Mouse (Mus musculus) lung, postnatal 0 days (tissue): ENCODE measurements around the gene Eif4e. TPM values are rescaled to one million over a fixed set of nuclear protein-coding genes. Genes with fewer than 3 reads are reported as not detected.

Experiments used
- ATAC-seq: fragments of 200-750 bp; cut with Nextera tagmentation; 2 replicates; pipeline ENCODE4 v1.8.0; 2017; ENCODE audit warnings: moderate library complexity
- DNase-seq: peaks from one replicate; pipeline ENCODE4 v3.0.0-alpha.2; 2016; ENCODE audit warnings: low spot score
- H3K27ac ChIP-seq: fragments of 300-500 bp; sonication (generic); 2 replicates; pipeline ENCODE4 v1.5.1; 2014; ENCODE audit warnings: antibody characterized with exemption, mild to moderate bottlenecking, low read length, mixed read lengths
- H3K27me3 ChIP-seq: fragments of 300-500 bp; sonication (generic); replicated peaks from 2 replicates; pipeline ENCODE4 v1.6.1; 2014; ENCODE audit warnings: low read length, mixed read lengths; ENCODE audit not compliant: insufficient read depth
- H3K36me3 ChIP-seq: fragments of 300-500 bp; sonication (generic); 2 replicates; pipeline ENCODE4 v1.6.1; 2014; ENCODE audit warnings: low read length, mixed read lengths; ENCODE audit not compliant: insufficient read depth
- H3K4me1 ChIP-seq: fragments of 300-500 bp; sonication (generic); 2 replicates; pipeline ENCODE4 v1.6.1; 2014; ENCODE audit warnings: antibody characterized with exemption, low read depth, low read length, mixed read lengths; ENCODE audit not compliant: insufficient read depth
- H3K4me2 ChIP-seq: fragments of 300-500 bp; sonication (generic); replicated peaks from 2 replicates; pipeline ENCODE4 v1.6.1; 2014; ENCODE audit warnings: low read depth, mild to moderate bottlenecking, low read length, moderate library complexity, mixed read lengths
- H3K4me3 ChIP-seq: fragments of 300-500 bp; sonication (generic); 2 replicates; pipeline ENCODE4 v1.5.1; 2014; ENCODE audit warnings: low read depth, low read length
- H3K9ac ChIP-seq: fragments of 300-500 bp; sonication (generic); replicated peaks from 2 replicates; pipeline ENCODE4 v1.6.1; 2014; ENCODE audit warnings: low read depth, mild to moderate bottlenecking
- H3K9me3 ChIP-seq: fragments of 300-500 bp; sonication (generic); 2 replicates; pipeline ENCODE4 v1.6.1; 2016; ENCODE audit warnings: low read length, mixed read lengths
- CTCF ChIP-seq: IDR thresholded peaks from 2 replicates; pipeline ENCODE4 v1.5.1; 2016; ENCODE audit warnings: antibody characterized with exemption, mild to moderate bottlenecking
- EP300 ChIP-seq: IDR thresholded peaks from 2 replicates; pipeline ENCODE4 v1.6.1; 2016; ENCODE audit warnings: antibody characterized with exemption, mild to moderate bottlenecking, control low read depth
- WGBS: fragments of 180-500 bp; shearing (Covaris S2); extraction: QIAGEN DNeasy Blood & Tissue Kit; methylation state at CpG from one replicate; pipeline ENCODE4 v1.1.7; 2014; 5-methylcytosine and 5-hydroxymethylcytosine counted together
- polyA plus RNA-seq: library from polyadenylated mRNA; unstranded; fragments of >200 nt; fragmentation: Nextera tagmentation; extraction: Ambion mirVana; gene quantifications from 2 replicates; pipeline ENCODE4 v1.2.1, GENCODE M21; 2015

The Eif4e gene
- polyA plus RNA-seq, 1 experiment from 2014 or later = 125 TPM

DNA sequence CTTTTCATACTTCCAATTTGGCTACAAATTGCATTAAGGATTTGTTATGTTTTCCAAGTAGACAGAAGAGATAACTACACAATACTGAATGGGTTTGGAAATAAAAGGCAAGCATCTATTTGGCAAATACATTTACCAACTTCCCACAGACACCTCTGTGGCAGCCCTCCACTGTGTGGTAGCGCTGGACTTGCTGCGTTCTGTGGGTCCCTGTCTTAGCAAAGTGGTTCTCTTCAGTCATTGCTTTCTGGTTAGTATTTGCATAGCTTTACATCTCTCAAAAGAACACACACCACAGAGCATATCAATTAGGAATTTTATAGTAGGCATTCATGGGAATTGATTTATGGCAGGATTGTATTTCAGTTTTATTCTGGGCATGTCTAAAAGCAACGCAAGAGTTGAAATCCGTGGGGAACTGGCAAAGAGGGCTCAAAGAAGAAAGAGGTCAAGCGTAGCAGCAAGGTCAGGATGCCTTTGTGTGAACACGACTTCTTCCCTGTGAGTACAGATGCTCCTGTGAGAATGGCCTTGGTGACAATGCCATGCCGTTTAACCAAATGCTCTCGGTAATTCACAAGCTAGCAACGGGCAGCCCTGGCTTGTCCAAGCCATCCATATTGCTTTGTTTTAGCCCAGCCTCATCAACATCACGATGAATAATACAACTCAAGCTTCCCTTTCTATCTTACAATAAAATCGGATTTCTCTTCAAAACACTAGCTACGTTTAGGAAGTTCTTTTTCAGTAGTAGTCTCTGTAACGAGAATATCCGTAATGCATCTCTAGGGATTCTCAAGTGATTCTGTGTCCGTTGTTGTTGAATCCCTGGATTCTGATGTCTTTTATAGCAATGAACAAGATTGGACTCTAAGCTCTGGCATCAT lies 25.9 kb upstream of the Eif4e start:
- ATAC-seq (no peak), DNase-seq (no peak)
- no peak overlapping the region for H3K4me3 ChIP-seq
- WGBS = 74% methylated on average over 15 of the region's 15 CpGs
- TF ChIP-seq EP300 = no peak
- TF ChIP-seq CTCF = no peak
- no peaks in the 10 kb centered on the region for H3K36me3 ChIP-seq
- H3K9me3 ChIP-seq = no peaks in the 10 kb centered on the region
- no peak overlapping the region for H3K27ac ChIP-seq
- no peaks in the 10 kb centered on the region for H3K27me3 ChIP-seq
- no peaks in the 10 kb centered on the region for H3K4me1 ChIP-seq
- no peak overlapping the region for H3K9ac ChIP-seq
- no peak overlapping the region for H3K4me2 ChIP-seq

DNA sequence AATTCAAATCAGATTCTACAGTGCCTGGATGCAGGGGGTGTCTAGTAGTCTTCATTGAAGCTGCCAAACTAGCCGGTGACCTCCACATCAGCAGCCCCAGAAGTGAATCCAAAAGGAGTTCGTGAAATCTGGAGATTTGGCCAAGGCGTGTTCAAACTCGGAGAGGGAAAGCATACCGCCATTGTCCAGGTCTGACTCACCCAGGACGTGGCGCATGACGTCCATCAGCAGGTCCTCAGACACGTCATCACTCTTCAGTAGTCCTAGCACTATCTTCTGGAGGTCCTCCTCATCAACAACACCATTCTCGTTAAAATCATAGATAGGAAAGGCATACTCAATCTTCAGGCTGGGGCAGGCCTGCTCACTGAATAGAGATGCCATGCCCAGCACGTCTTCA lies 22.2 kb upstream of the Eif4e start:
- H3K4me1 ChIP-seq = no peaks in the 10 kb centered on the region
- TF ChIP-seq EP300 (no peak), CTCF (no peak)
- H3K4me3 ChIP-seq = no peak overlapping the region
- ATAC-seq = no peak
- no peaks in the 10 kb centered on the region for H3K36me3 ChIP-seq
- no peak overlapping the region for H3K4me2 ChIP-seq
- no peak overlapping the region for H3K27ac ChIP-seq
- no peaks in the 10 kb centered on the region for H3K27me3 ChIP-seq
- no peaks in the 10 kb centered on the region for H3K9me3 ChIP-seq
- DNase-seq = no peak
- H3K9ac ChIP-seq = no peak overlapping the region
- 73% methylated on average over 11 of the region's 11 CpGs for WGBS

DNA sequence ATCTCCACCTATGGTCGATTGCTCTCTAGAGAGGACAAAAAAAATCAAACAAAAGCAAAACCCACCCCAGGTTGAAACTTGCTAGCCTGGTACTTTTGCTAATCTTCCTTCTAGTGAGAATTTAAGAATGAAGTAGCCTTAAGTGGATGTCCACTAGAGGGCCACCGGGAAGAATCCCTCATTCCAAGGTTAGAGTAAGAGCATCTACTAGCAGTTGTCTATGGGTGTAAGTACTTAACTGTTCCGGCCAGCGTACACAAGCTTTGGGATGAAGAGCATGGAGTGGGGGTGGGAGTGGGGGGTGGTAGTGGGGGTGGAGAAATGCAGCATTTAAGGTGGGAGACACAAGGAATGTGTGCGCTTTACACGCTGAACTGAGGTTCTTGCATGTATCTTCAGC lies 19.2 kb upstream of the Eif4e start:
- TF ChIP-seq CTCF (peak; percentile 67), EP300 (no peak)
- Histone ChIP-seq H3K4me3 (no peak overlapping the region), H3K27ac (no peak overlapping the region), H3K4me1 (no peaks in the 10 kb centered on the region), H3K9me3 (no peaks in the 10 kb centered on the region), H3K4me2 (no peak overlapping the region), H3K9ac (no peak overlapping the region), H3K27me3 (no peaks in the 10 kb centered on the region), H3K36me3 (no peaks in the 10 kb centered on the region)
- 40% methylated on average over 6 of the region's 6 CpGs for WGBS
- peak; percentile 68 for DNase-seq
- ATAC-seq = no peak

DNA sequence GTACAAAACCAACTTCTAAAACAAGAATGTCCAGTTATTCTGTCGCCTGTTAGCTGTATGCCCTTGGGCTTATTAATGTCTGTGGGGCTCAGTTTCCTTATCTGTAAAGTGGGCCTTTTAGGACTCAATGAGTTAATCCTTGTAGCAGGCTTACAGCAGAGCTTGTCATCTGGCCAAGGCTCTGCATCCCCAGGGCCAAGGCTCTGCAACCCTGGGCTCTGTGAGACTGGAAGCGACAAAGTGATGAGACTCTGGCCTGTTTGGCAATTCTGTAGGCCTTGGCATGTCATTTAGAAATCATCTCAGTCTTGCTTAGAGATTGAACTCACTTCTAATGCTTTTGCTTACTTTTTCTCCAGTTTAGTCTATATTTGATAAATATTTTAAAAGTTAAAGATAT lies 16.4 kb upstream of the Eif4e start:
- TF ChIP-seq EP300 = no peak
- no peak for TF ChIP-seq CTCF
- WGBS = 82% methylated on average over 2 of the region's 2 CpGs
- no peaks in the 10 kb centered on the region for H3K9me3 ChIP-seq
- no peaks in the 10 kb centered on the region for H3K36me3 ChIP-seq
- H3K9ac ChIP-seq = no peak overlapping the region
- H3K27ac ChIP-seq = no peak overlapping the region
- no peak for ATAC-seq
- DNase-seq = no peak
- H3K27me3 ChIP-seq = no peaks in the 10 kb centered on the region
- no peak overlapping the region for H3K4me2 ChIP-seq
- no peaks in the 10 kb centered on the region for H3K4me1 ChIP-seq
- H3K4me3 ChIP-seq = no peak overlapping the region

- DNase-seq (no peak), ATAC-seq (no peak)
- TF ChIP-seq CTCF = no peak
- TF ChIP-seq EP300 = no peak
- H3K9me3 ChIP-seq = no peaks in the 10 kb centered on the region
- no peaks in the 10 kb centered on the region for H3K4me1 ChIP-seq
- H3K4me2 ChIP-seq = no peak overlapping the region
- 76% methylated on average over 5 of the region's 5 CpGs for WGBS
- H3K27ac ChIP-seq = no peak overlapping the region
- no peak overlapping the region for H3K4me3 ChIP-seq
- no peak overlapping the region for H3K9ac ChIP-seq
- no peaks in the 10 kb centered on the region for H3K36me3 ChIP-seq
- no peaks in the 10 kb centered on the region for H3K27me3 ChIP-seq
Measured at GRCm38 (mm10) chr3:138510471-138510870, 15.5 kb upstream of the Eif4e start.

GRCm38 (mm10) chr3:138513243-138513642 lies 12.7 kb upstream of the Eif4e start:
- Histone ChIP-seq H3K9ac (no peak overlapping the region), H3K27ac (no peak overlapping the region), H3K9me3 (no peaks in the 10 kb centered on the region), H3K4me3 (no peak overlapping the region), H3K27me3 (no peaks in the 10 kb centered on the region), H3K4me1 (no peaks in the 10 kb centered on the region), H3K4me2 (no peak overlapping the region), H3K36me3 (no peaks in the 10 kb centered on the region)
- no peak for TF ChIP-seq CTCF
- TF ChIP-seq EP300 = no peak
- no peak for ATAC-seq
- DNase-seq = no peak
- 57% methylated on average over 12 of the region's 12 CpGs for WGBS
